Mouse (Mus musculus): ENCODE results near the gene Tubb1. TPM values are rescaled to one million over a fixed set of nuclear protein-coding genes. Genes with fewer than 3 reads are reported as not detected.

The Tubb1 gene
- polyA plus RNA-seq, 1 experiment from 2014 or later = 0.59 TPM

GRCm38 (mm10) chr2:174436076-174436701, 14.3 kb upstream of the Tubb1 start:
- no peak for ATAC-seq (replicated peaks)
- 93% methylated on average over 26 of the region's 26 CpGs for WGBS

GRCm38 (mm10) chr2:174436916-174437696, 13.4 kb upstream of the Tubb1 start:
- 96% methylated on average over 7 of the region's 7 CpGs for WGBS
- Histone ChIP-seq H3K36me3 (no peaks in the 10 kb centered on the region; the same call in 1 of the 2 replicates), H3K9me3 (no peaks in the 10 kb centered on the region), H3K4me1 (peaks cover 20% of the 10 kb centered on the region), H3K4me3 (0 out of 2 replicates have a peak overlapping the region, but pooled peaks have one; percentile 70), H3K27me3 (no peaks in the 10 kb centered on the region), H3K4me2 (replicated peaks) (no peak overlapping the region), H3K9ac (replicated peaks) (no peak overlapping the region), H3K27ac (replicated peaks) (no peak overlapping the region)
- ATAC-seq (replicated peaks) = no peak

More at GRCm38 (mm10) chr2:174436076-174436701, 14.3 kb upstream of the Tubb1 start:
- H3K36me3 ChIP-seq = peaks cover under 1% of the 10 kb centered on the region; the same call in 1 of the 2 replicates
- H3K4me2 ChIP-seq (replicated peaks) = no peak overlapping the region
- H3K9ac ChIP-seq (replicated peaks) = no peak overlapping the region
- no peak overlapping the region for H3K4me3 ChIP-seq
- peaks cover 20% of the 10 kb centered on the region for H3K4me1 ChIP-seq
- H3K27ac ChIP-seq (replicated peaks) = no peak overlapping the region
- H3K9me3 ChIP-seq = no peaks in the 10 kb centered on the region
- H3K27me3 ChIP-seq = no peaks in the 10 kb centered on the region

GRCm38 (mm10) chr2:174437697-174437982, 12.9 kb upstream of the Tubb1 start:
- Histone ChIP-seq H3K9me3 (no peaks in the 10 kb centered on the region), H3K4me1 (peaks cover 20% of the 10 kb centered on the region), H3K9ac (replicated peaks) (no peak overlapping the region), H3K27me3 (no peaks in the 10 kb centered on the region), H3K4me2 (replicated peaks) (peak overlapping the region; percentile 71; the same call in 1 of the 2 replicates), H3K36me3 (no peaks in the 10 kb centered on the region; the same call in 1 of the 2 replicates), H3K27ac (replicated peaks) (no peak overlapping the region), H3K4me3 (0 out of 2 replicates have a peak overlapping the region, but pooled peaks have one; percentile 70)
- ATAC-seq (replicated peaks) = 0 out of 2 replicates have a peak, but pooled peaks have one; percentile 3
- 95% methylated on average over 4 of the region's 4 CpGs for WGBS

GRCm38 (mm10) chr2:174438181-174438580, 12.3 kb upstream of the Tubb1 start:
- no peaks in the 10 kb centered on the region for H3K27me3 ChIP-seq
- peak overlapping the region; percentile 71 for H3K4me2 ChIP-seq (replicated peaks)
- H3K27ac ChIP-seq (replicated peaks) = no peak overlapping the region
- H3K9ac ChIP-seq (replicated peaks) = peak overlapping the region; percentile 62
- H3K36me3 ChIP-seq = no peaks in the 10 kb centered on the region; the same call in 1 of the 2 replicates
- peaks cover 20% of the 10 kb centered on the region for H3K4me1 ChIP-seq
- peak overlapping the region; percentile 70 for H3K4me3 ChIP-seq
- peak; percentile 13; the same call in 1 of the 2 replicates for ATAC-seq (replicated peaks)
- H3K9me3 ChIP-seq = no peaks in the 10 kb centered on the region
- WGBS = 62% methylated on average over 11 of the region's 11 CpGs

GRCm38 (mm10) chr2:174438737-174439449, 11.6 kb upstream of the Tubb1 start, which contains the start of gene Ctsz:
Gene Ctsz, minus strand, starts transcription at chr2:174439039.
- ATAC-seq (replicated peaks) = peak; percentile 74
- Histone ChIP-seq H3K9ac (replicated peaks) (peak within 1 kb of the TSS; percentile 62), H3K27me3 (no peaks in the 10 kb centered on the region), H3K36me3 (no peaks in the 10 kb centered on the region; the same call in 1 of the 2 replicates), H3K27ac (replicated peaks) (no peak within 1 kb of the TSS), H3K4me2 (replicated peaks) (peak within 1 kb of the TSS; percentile 71), H3K9me3 (no peaks in the 10 kb centered on the region), H3K4me3 (peak within 1 kb of the TSS; percentile 70), H3K4me1 (peaks cover 20% of the 10 kb centered on the region)
- under 1% methylated on average over 38 of the region's 38 CpGs for WGBS

GRCm38 (mm10) chr2:174439450-174439838, 11.1 kb upstream of the Tubb1 start:
- no peaks in the 10 kb centered on the region; the same call in 1 of the 2 replicates for H3K36me3 ChIP-seq
- no peaks in the 10 kb centered on the region for H3K9me3 ChIP-seq
- H3K27ac ChIP-seq (replicated peaks) = no peak overlapping the region
- peak overlapping the region; percentile 70; the same call in 1 of the 2 replicates for H3K4me3 ChIP-seq
- no peak for ATAC-seq (replicated peaks)
- peak overlapping the region; percentile 62; the same call in 1 of the 2 replicates for H3K9ac ChIP-seq (replicated peaks)
- 52% methylated on average over 5 of the region's 5 CpGs for WGBS
- no peaks in the 10 kb centered on the region for H3K27me3 ChIP-seq
- peaks cover 20% of the 10 kb centered on the region for H3K4me1 ChIP-seq
- H3K4me2 ChIP-seq (replicated peaks) = peak overlapping the region; percentile 71; the same call in 1 of the 2 replicates

- Histone ChIP-seq H3K36me3 (no peaks in the 10 kb centered on the region; the same call in 1 of the 2 replicates), H3K9ac (replicated peaks) (no peak overlapping the region), H3K4me1 (peaks cover 20% of the 10 kb centered on the region), H3K27me3 (no peaks in the 10 kb centered on the region), H3K4me2 (replicated peaks) (no peak overlapping the region), H3K9me3 (no peaks in the 10 kb centered on the region), H3K4me3 (no peak overlapping the region), H3K27ac (replicated peaks) (no peak overlapping the region)
- WGBS = 80% methylated on average over 9 of the region's 9 CpGs
- ATAC-seq (replicated peaks) = no peak
Observed at GRCm38 (mm10) chr2:174439961-174440360, 10.5 kb upstream of the Tubb1 start.

- Histone ChIP-seq H3K36me3 (no peaks in the 10 kb centered on the region), H3K4me3 (no peak overlapping the region), H3K4me1 (peaks cover 20% of the 10 kb centered on the region), H3K27ac (replicated peaks) (no peak overlapping the region), H3K27me3 (no peaks in the 10 kb centered on the region), H3K4me2 (replicated peaks) (no peak overlapping the region), H3K9ac (replicated peaks) (no peak overlapping the region), H3K9me3 (no peaks in the 10 kb centered on the region)
- 82% methylated on average over 4 of the region's 4 CpGs for WGBS
- no peak for ATAC-seq (replicated peaks)
Observed at GRCm38 (mm10) chr2:174441898-174442297, 8.6 kb upstream of the Tubb1 start.

- 86% methylated on average over 9 of the region's 9 CpGs for WGBS
Observed at GRCm38 (mm10) chr2:174442460-174442859, 8.0 kb upstream of the Tubb1 start.

GRCm38 (mm10) chr2:174443046-174443445, 7.4 kb upstream of the Tubb1 start:
- H3K4me3 ChIP-seq = no peak overlapping the region
- ATAC-seq (replicated peaks) = no peak
- H3K36me3 ChIP-seq = no peaks in the 10 kb centered on the region
- peaks cover 13% of the 10 kb centered on the region for H3K4me1 ChIP-seq
- 60% methylated on average over 2 of the region's 2 CpGs for WGBS
- H3K27ac ChIP-seq (replicated peaks) = no peak overlapping the region
- no peaks in the 10 kb centered on the region for H3K9me3 ChIP-seq
- H3K4me2 ChIP-seq (replicated peaks) = no peak overlapping the region
- H3K9ac ChIP-seq (replicated peaks) = no peak overlapping the region
- no peaks in the 10 kb centered on the region for H3K27me3 ChIP-seq

More at GRCm38 (mm10) chr2:174442460-174442859, 8.0 kb upstream of the Tubb1 start:
- H3K36me3 ChIP-seq = no peaks in the 10 kb centered on the region
- no peak overlapping the region for H3K27ac ChIP-seq (replicated peaks)
- ATAC-seq (replicated peaks) = no peak
- no peak overlapping the region for H3K4me2 ChIP-seq (replicated peaks)
- no peaks in the 10 kb centered on the region for H3K9me3 ChIP-seq
- no peaks in the 10 kb centered on the region for H3K27me3 ChIP-seq
- no peak overlapping the region for H3K4me3 ChIP-seq
- H3K4me1 ChIP-seq = peaks cover 19% of the 10 kb centered on the region
- H3K9ac ChIP-seq (replicated peaks) = no peak overlapping the region

- no peak for ATAC-seq (replicated peaks)
- H3K4me1 ChIP-seq = no peaks in the 10 kb centered on the region; the same call in 1 of the 2 replicates
- H3K9ac ChIP-seq (replicated peaks) = no peak overlapping the region
- H3K36me3 ChIP-seq = no peaks in the 10 kb centered on the region
- no peaks in the 10 kb centered on the region for H3K27me3 ChIP-seq
- no peak overlapping the region for H3K4me2 ChIP-seq (replicated peaks)
- no peaks in the 10 kb centered on the region for H3K9me3 ChIP-seq
- no peak overlapping the region for H3K4me3 ChIP-seq
- 95% methylated on average over 7 of the region's 7 CpGs for WGBS
- H3K27ac ChIP-seq (replicated peaks) = no peak overlapping the region
Observed at GRCm38 (mm10) chr2:174444359-174444758, 6.1 kb upstream of the Tubb1 start.
